Mouse (Mus musculus) G1E-ER4 (cell line): ENCODE results near the gene Gm3636. TPM values are rescaled to one million over a fixed set of nuclear protein-coding genes. Genes with fewer than 3 reads are reported as not detected.
"Not testable (repeated sequence)": the region's sequence is repeated elsewhere in the genome, so short reads cannot be mapped to it uniquely, and the experiment has no call there.

Source experiments
- GATA1 ChIP-seq: IDR thresholded peaks from one replicate; pipeline ENCODE4 v1.8.0; 2012; ENCODE audit warnings: low read length, inconsistent platforms
- polyA plus RNA-seq: library from polyadenylated mRNA; stranded (reverse); fragments of >175 nt; gene quantifications from 2 replicates; pipeline ENCODE4 v1.2.3, GENCODE M21; 2012

Gene Gm3636
- not detected in 2 replicates for polyA plus RNA-seq

GRCm38 (mm10) chr14:6742232-6742631 lies at the start of gene Gm3636:
Gm3636 (minus strand) TSS chr14:6742332.
- not testable (repeated sequence) for TF ChIP-seq GATA1

- not testable (repeated sequence) for TF ChIP-seq GATA1
These were observed 32.2 kb upstream of the Gm3636 start, which contains the start of gene Gm8362 for GRCm38 (mm10) chr14:6774311-6774710. Gm8362 (minus strand) TSS chr14:6774411.

- not testable (repeated sequence) for TF ChIP-seq GATA1
These were observed 22.0 kb downstream of the Gm3636 start, which contains the start of gene Gm8050 for GRCm38 (mm10) chr14:6720151-6720550. Gm8050 (minus strand) TSS chr14:6720251.

Other genes with a start within 250 kb of the Gm3636 start
- gene Gm8356, start 205.0 kb downstream of the Gm3636 start, polyA plus RNA-seq: not detected in 2 replicates
- not detected in 2 replicates for gene Gm3629, start 151.7 kb downstream of the Gm3636 start, polyA plus RNA-seq
- not detected in 2 replicates for gene Gm3460, start 119.9 kb downstream of the Gm3636 start, polyA plus RNA-seq
- gene Gm10251, start 58.2 kb downstream of the Gm3636 start, polyA plus RNA-seq: not detected in 2 replicates
- not detected in 2 replicates for gene Gm8050, start 22.1 kb downstream of the Gm3636 start, polyA plus RNA-seq
- gene Gm8362, start 32.1 kb upstream of the Gm3636 start, polyA plus RNA-seq: not detected in 2 replicates
- gene Gm3642, start 98.0 kb upstream of the Gm3636 start, polyA plus RNA-seq: not detected in 2 replicates
- gene Gm3667, start 147.6 kb upstream of the Gm3636 start, polyA plus RNA-seq: not detected in 2 replicates
- not detected in 2 replicates for gene Gm6356, start 231.5 kb upstream of the Gm3636 start, polyA plus RNA-seq